Mouse (Mus musculus) heart, embryonic 12.5 days (tissue): ENCODE results near the gene Atp7a. TPM values are rescaled to one million over a fixed set of nuclear protein-coding genes. Genes with fewer than 3 reads are reported as not detected.

Experiments
- ATAC-seq: fragments of 200-750 bp; cut with Nextera tagmentation; 2 replicates; pipeline ENCODE4 v1.8.0; 2017; ENCODE audit warnings: moderate TSS enrichment, moderate library complexity; ENCODE audit not compliant: insufficient number of reproducible peaks, low FRiP score
- H3K27ac ChIP-seq: fragments of 300-500 bp; sonication (generic); 2 replicates; pipeline ENCODE4 v1.5.1; 2016; ENCODE audit warnings: mild to moderate bottlenecking, moderate library complexity; ENCODE audit not compliant: poor library complexity, severe bottlenecking
- H3K27me3 ChIP-seq: fragments of 300-500 bp; sonication (generic); replicated peaks from 2 replicates; pipeline ENCODE4 v1.6.1; 2016; ENCODE audit warnings: mild to moderate bottlenecking, moderate library complexity
- H3K36me3 ChIP-seq: fragments of 300-500 bp; sonication (generic); 2 replicates; pipeline ENCODE4 v1.6.1; 2016; ENCODE audit warnings: mild to moderate bottlenecking, moderate library complexity
- H3K4me1 ChIP-seq: fragments of 300-500 bp; sonication (generic); replicated peaks from 2 replicates; pipeline ENCODE4 v1.6.1; 2016; ENCODE audit warnings: mild to moderate bottlenecking
- H3K4me2 ChIP-seq: fragments of 300-500 bp; sonication (generic); 2 replicates; pipeline ENCODE4 v1.6.1; 2016; ENCODE audit warnings: mild to moderate bottlenecking, moderate library complexity
- H3K4me3 ChIP-seq: fragments of 300-500 bp; sonication (generic); 2 replicates; pipeline ENCODE4 v1.5.1; 2016; ENCODE audit warnings: mild to moderate bottlenecking
- H3K9ac ChIP-seq: fragments of 300-500 bp; sonication (generic); 2 replicates; pipeline ENCODE4 v1.6.1; 2016; ENCODE audit warnings: mild to moderate bottlenecking, moderate library complexity
- H3K9me3 ChIP-seq: fragments of 300-500 bp; sonication (generic); replicated peaks from 2 replicates; pipeline ENCODE4 v1.6.1; 2016; ENCODE audit warnings: mild to moderate bottlenecking, moderate library complexity
- WGBS: fragments of 180-500 bp; shearing (Covaris S2); methylation state at CpG from one replicate; pipeline ENCODE4 v1.1.7; 2016; 5-methylcytosine and 5-hydroxymethylcytosine counted together
- polyA plus RNA-seq: library from polyadenylated mRNA; unstranded; fragments of >200 nt; fragmentation: Nextera tagmentation; extraction: Ambion mirVana; gene quantifications from 2 replicates; pipeline ENCODE4 v1.2.1, GENCODE M21; 2016

The Atp7a gene
- polyA plus RNA-seq, 1 experiment from 2014 or later, result 20.3 TPM

DNA sequence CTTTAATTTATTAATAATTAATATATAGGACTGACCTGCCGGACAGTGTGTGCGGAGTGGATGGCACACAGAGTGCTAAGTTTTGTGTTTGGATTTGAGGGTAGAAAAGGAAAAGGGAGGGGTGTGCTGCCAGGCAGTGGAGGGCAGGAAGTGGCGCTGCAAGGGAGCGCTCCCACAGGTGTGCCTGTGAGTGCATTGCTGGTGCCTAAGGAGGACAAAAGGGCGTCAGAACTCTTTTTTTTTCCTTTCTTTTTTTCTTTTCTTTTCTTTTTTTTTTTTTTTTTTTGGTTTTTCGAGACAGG, 144.7 kb downstream of the Atp7a start:
- Histone ChIP-seq H3K4me1 (no peaks in the 10 kb centered on the region), H3K4me3 (peak overlapping the region; percentile 40), H3K27ac (no peak overlapping the region), H3K27me3 (no peaks in the 10 kb centered on the region), H3K36me3 (no peaks in the 10 kb centered on the region), H3K4me2 (peak overlapping the region; percentile 62), H3K9ac (no peak overlapping the region), H3K9me3 (0 out of 2 replicates have a peak, but pooled peaks cover 3% of the 10 kb centered on the region)
- ATAC-seq, result no peak
- WGBS, result 60% methylated on average over 5 of the region's 6 CpGs

Other genes starting within 250 kb of the Atp7a start
- 136 and 147 TPM in 2 replicates for gene Atrx, start 97.9 kb upstream of the Atp7a start, polyA plus RNA-seq
- gene Magt1, start 15.4 kb upstream of the Atp7a start, polyA plus RNA-seq, result 52.3 and 54.1 TPM in 2 replicates
- gene Cox7b, start 11.6 kb upstream of the Atp7a start, polyA plus RNA-seq, result 775 and 814 TPM in 2 replicates
- gene Tlr13, start 115.9 kb downstream of the Atp7a start, polyA plus RNA-seq, result 0.33 and 0.49 TPM in 2 replicates
- 680 and 691 TPM in 2 replicates for gene Pgk1, start 159.8 kb downstream of the Atp7a start, polyA plus RNA-seq
- gene Taf9b, start 193.9 kb downstream of the Atp7a start, polyA plus RNA-seq, result 21.2 and 21.6 TPM in 2 replicates
- gene Fnd3c2, start 228.1 kb downstream of the Atp7a start, polyA plus RNA-seq, result not detected in 2 replicates